Mouse (Mus musculus) heart, embryonic 11.5 days (tissue): ENCODE measurements around the gene Adamts17. TPM values are rescaled to one million over a fixed set of nuclear protein-coding genes. Genes with fewer than 3 reads are reported as not detected.

Experiments used
- ATAC-seq: fragments of 200-750 bp; cut with Nextera tagmentation; replicated peaks from 2 replicates; pipeline ENCODE4 v1.8.0; 2017; ENCODE audit warnings: moderate library complexity; ENCODE audit not compliant: insufficient number of reproducible peaks, low FRiP score, low TSS enrichment
- H3K27ac ChIP-seq: fragments of 300-500 bp; sonication (generic); 2 replicates; pipeline ENCODE4 v1.5.1; 2014; ENCODE audit warnings: mild to moderate bottlenecking, low read depth, low read length
- H3K27me3 ChIP-seq: fragments of 300-500 bp; sonication (generic); 2 replicates; pipeline ENCODE4 v1.6.1; 2014; ENCODE audit warnings: mild to moderate bottlenecking, low read length, mixed read lengths; ENCODE audit not compliant: control insufficient read depth, insufficient read depth
- H3K36me3 ChIP-seq: fragments of 300-500 bp; sonication (generic); 2 replicates; pipeline ENCODE4 v1.6.1; 2014; ENCODE audit warnings: mild to moderate bottlenecking, low read length, moderate library complexity, mixed read lengths; ENCODE audit not compliant: control insufficient read depth, insufficient read depth
- H3K4me1 ChIP-seq: fragments of 300-500 bp; sonication (generic); 2 replicates; pipeline ENCODE4 v1.6.1; 2014; ENCODE audit warnings: low read length; ENCODE audit not compliant: control insufficient read depth, insufficient read depth
- H3K4me2 ChIP-seq: fragments of 300-500 bp; sonication (generic); 2 replicates; pipeline ENCODE4 v1.6.1; 2014; ENCODE audit warnings: mild to moderate bottlenecking, moderate library complexity
- H3K4me3 ChIP-seq: fragments of 300-500 bp; sonication (generic); 2 replicates; pipeline ENCODE4 v1.5.1; 2014; ENCODE audit warnings: low read depth, low read length
- H3K9ac ChIP-seq: fragments of 300-500 bp; sonication (generic); 2 replicates; pipeline ENCODE4 v1.6.1; 2014; ENCODE audit warnings: mild to moderate bottlenecking, low read depth, low read length, moderate library complexity
- H3K9me3 ChIP-seq: fragments of 300-500 bp; sonication (generic); replicated peaks from 2 replicates; pipeline ENCODE4 v1.6.1; 2016; ENCODE audit warnings: low read length; ENCODE audit not compliant: control insufficient read depth
- WGBS: fragments of 180-500 bp; shearing (Covaris S2); extraction: QIAGEN DNeasy Blood & Tissue Kit; methylation state at CpG from one replicate; pipeline ENCODE4 v1.1.7; 2014; ENCODE audit not compliant: insufficient replicate concordance; 5-methylcytosine and 5-hydroxymethylcytosine counted together
- polyA plus RNA-seq: library from polyadenylated mRNA; unstranded; fragments of >200 nt; fragmentation: Nextera tagmentation; extraction: Ambion mirVana; gene quantifications from 2 replicates; pipeline ENCODE4 v1.2.1, GENCODE M21; 2014

Adamts17 gene
- polyA plus RNA-seq, 1 experiment from 2014 or later = 2.8 TPM

DNA sequence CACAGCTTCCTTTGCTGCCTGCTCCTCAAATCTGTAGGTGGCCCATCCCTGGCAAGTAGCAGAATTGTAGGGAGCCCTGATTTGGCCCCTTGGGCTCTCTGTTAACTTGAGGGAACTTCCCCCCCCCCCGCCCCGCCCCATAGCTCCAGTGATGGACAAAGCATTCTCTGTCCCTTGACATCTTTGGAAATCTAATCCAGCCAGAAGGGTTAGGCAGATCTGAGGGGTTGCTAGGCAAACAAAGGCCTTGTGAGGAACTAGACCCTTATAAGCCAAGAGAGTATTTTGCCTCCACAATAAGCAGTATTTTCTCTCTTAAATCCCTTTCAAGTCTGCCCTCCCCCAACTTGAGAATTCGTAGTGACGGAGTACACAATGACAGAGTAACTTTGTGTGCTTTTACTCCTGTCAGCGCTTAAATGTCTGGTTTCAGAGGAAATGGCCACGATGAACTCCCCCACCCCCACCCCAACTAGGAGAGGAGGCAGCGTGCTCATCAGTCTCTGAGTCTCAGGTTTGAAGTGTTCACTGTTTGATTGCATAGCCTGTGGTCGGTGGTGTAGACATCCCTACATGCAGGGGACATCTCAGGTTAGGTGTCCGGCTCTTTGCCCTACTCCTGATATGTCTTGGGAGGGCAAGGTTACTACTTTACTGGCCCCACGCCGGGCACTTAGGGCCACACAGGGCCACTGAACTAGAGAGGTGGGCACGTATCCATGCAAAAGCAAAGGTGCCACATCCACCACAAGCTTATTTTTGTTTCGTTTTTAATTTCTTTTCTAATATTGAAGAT, 99.7 kb downstream of the Adamts17 start:
- Histone ChIP-seq H3K36me3 (no peaks in the 10 kb centered on the region), H3K9ac (no peak overlapping the region), H3K4me1 (peaks cover 31% of the 10 kb centered on the region), H3K27me3 (no peaks in the 10 kb centered on the region), H3K27ac (no peak overlapping the region), H3K4me3 (no peak overlapping the region), H3K9me3 (no peaks in the 10 kb centered on the region), H3K4me2 (no peak overlapping the region)
- ATAC-seq = no peak
- WGBS = 65% methylated on average over 13 of the region's 13 CpGs

DNA sequence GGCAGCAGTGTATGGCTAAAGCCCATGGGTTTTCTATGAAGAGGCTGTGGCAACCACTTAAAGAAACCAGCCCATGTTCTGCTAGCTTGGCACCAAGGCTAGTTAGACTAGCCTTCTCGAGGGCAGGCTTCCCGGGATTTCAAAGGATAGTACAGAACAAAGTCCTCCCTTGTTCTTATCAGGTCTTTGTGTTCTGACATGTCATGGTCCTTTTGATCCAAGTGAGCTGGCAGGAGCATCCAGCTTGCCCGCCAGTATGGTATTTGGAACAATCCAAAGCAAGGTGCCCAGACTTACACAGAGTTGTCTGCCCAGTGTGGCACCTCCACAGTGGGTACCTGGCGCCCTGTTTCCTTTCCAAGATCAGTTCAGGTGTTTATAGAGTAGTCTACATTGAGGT, 101.2 kb downstream of the Adamts17 start:
- H3K27ac ChIP-seq = no peak overlapping the region
- no peaks in the 10 kb centered on the region for H3K36me3 ChIP-seq
- no peak overlapping the region for H3K4me3 ChIP-seq
- H3K4me2 ChIP-seq = no peak overlapping the region
- WGBS = 67% methylated on average over 4 of the region's 4 CpGs
- no peaks in the 10 kb centered on the region for H3K27me3 ChIP-seq
- no peaks in the 10 kb centered on the region for H3K9me3 ChIP-seq
- ATAC-seq = no peak
- H3K9ac ChIP-seq = no peak overlapping the region
- peaks cover 16% of the 10 kb centered on the region for H3K4me1 ChIP-seq

DNA sequence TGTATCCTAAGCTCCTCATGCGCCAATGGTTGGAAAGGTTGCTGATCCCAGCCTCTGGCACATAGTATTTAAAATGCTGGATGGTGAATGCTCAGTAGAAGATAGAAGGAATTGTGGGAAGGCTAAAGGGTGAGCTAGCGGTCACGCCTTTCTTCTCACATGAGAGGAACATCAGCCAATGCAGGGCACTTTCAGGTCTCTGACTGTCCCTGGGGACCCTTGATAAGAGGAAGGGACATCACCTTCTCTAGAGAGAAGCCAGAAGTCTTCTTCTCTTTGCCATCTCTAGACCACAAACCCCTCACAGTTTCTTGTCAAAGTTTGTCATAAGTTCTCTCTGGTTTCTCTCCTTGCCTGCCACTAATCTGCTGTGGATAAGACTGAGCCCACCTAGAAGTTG, 109.5 kb downstream of the Adamts17 start:
- H3K27ac ChIP-seq = no peak overlapping the region
- 90% methylated on average over 3 of the region's 3 CpGs for WGBS

DNA sequence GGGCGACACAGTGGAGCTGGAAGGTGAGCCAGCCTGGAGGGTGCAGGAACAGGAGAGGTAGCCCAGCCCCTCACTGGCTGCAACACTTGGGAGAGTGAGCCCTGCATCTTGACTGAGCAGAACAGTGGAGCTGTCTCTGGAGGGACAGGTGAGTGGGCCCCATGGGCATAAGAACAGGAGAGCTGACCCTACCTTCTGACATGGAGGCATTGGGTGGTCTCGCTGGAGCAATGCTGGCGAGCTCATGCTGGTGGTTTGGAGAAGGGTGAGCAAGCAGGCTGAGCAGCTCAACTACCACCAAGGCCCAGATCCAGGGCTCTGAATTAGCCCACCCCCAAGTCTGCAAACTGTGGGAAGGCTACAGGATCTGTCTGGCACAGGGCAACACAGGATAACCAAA, 113.4 kb downstream of the Adamts17 start:
- H3K27ac ChIP-seq = no peak overlapping the region
- no peaks in the 10 kb centered on the region for H3K9me3 ChIP-seq
- no peak overlapping the region for H3K4me3 ChIP-seq
- no peak for ATAC-seq
- H3K4me1 ChIP-seq = peaks cover 19% of the 10 kb centered on the region
- no peaks in the 10 kb centered on the region for H3K27me3 ChIP-seq
- H3K36me3 ChIP-seq = no peaks in the 10 kb centered on the region
- H3K4me2 ChIP-seq = no peak overlapping the region
- H3K9ac ChIP-seq = no peak overlapping the region
- 76% methylated on average over 3 of the region's 3 CpGs for WGBS

More for the DNA sequence above, 109.5 kb downstream of the Adamts17 start:
- no peaks in the 10 kb centered on the region for H3K36me3 ChIP-seq
- H3K27me3 ChIP-seq = no peaks in the 10 kb centered on the region
- no peak overlapping the region for H3K4me2 ChIP-seq
- H3K4me3 ChIP-seq = no peak overlapping the region
- no peak for ATAC-seq
- H3K9me3 ChIP-seq = no peaks in the 10 kb centered on the region
- H3K4me1 ChIP-seq = no peaks in the 10 kb centered on the region
- H3K9ac ChIP-seq = no peak overlapping the region

DNA sequence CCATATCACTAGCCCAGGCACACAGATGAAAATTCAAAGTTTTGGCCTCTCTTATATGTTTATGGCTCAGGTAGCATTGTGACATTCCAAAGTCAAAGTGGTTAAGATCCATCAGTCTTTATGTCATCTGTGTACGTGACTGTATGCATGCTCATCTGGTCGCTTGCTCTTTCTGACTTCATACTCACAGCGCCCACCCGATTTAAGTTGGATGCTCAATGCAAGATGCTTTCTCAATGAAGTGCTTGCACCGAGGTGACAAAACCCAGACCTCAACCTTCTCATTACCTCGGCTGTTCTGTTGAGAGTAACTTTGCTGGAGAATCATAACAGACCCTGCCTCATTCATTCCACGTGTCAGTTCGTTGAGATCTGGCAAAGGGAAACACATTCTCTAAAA, 114.5 kb downstream of the Adamts17 start:
- H3K36me3 ChIP-seq = no peaks in the 10 kb centered on the region
- no peak for ATAC-seq
- no peaks in the 10 kb centered on the region for H3K27me3 ChIP-seq
- H3K4me2 ChIP-seq = no peak overlapping the region
- 0 out of 2 replicates have a peak overlapping the region, but pooled peaks have one; percentile 90 for H3K27ac ChIP-seq
- peaks cover 19% of the 10 kb centered on the region for H3K4me1 ChIP-seq
- WGBS = 42% methylated on average over 8 of the region's 8 CpGs
- no peak overlapping the region for H3K9ac ChIP-seq
- H3K4me3 ChIP-seq = no peak overlapping the region
- no peaks in the 10 kb centered on the region for H3K9me3 ChIP-seq

DNA sequence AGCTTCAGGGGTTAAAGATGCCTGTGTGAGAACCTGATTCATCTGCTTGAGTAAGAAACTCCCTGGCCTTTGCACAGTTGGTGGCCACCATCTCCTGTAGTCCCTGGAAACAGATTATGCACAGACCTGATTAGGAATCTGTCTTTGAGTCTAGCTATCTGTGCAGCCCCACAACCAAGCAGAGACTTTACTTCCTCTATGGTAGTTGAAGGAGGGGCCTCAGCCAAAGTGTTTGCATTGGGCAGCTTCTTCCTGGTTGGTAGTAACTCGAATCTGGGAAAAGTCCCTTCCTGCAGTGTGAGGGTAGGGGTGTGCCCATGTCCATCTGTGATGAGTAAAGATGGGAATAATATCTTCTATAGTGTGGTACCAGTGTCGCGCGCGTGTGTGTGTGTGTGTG, 115.2 kb downstream of the Adamts17 start:
- Histone ChIP-seq H3K27ac (peak overlapping the region; percentile 90), H3K36me3 (no peaks in the 10 kb centered on the region), H3K4me3 (no peak overlapping the region), H3K4me2 (no peak overlapping the region), H3K9me3 (no peaks in the 10 kb centered on the region), H3K9ac (no peak overlapping the region), H3K27me3 (no peaks in the 10 kb centered on the region), H3K4me1 (peaks cover 19% of the 10 kb centered on the region)
- 74% methylated on average over 5 of the region's 5 CpGs for WGBS
- ATAC-seq = no peak

DNA sequence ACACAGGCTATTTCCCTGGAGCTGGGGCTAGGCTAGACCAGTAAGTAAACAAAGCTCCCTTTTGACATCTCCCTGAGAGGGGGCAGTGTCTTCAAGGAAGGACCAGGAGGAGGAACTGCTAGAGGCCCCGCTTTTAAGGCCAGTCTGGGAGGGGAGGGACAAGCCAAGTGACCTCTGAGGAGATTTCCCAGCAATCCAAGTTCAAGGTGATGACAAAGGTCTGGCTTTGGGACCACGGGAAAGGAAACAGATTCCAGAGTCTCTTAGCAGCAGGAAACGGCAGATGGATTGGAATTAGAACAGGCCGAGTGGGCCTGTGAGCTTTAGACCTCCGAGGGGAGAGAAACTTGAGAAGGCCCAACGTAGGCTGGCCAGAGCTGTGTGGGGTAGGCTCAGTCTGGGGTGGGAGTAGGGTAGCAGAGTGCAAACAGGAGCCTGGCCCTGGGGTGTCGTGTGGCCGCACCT, 116.0 kb downstream of the Adamts17 start:
- Histone ChIP-seq H3K4me3 (no peak overlapping the region), H3K36me3 (no peaks in the 10 kb centered on the region), H3K9me3 (no peaks in the 10 kb centered on the region), H3K4me2 (no peak overlapping the region), H3K9ac (no peak overlapping the region), H3K27ac (peak overlapping the region; percentile 90), H3K27me3 (no peaks in the 10 kb centered on the region), H3K4me1 (peaks cover 19% of the 10 kb centered on the region)
- ATAC-seq = peak; percentile 76
- 12% methylated on average over 8 of the region's 8 CpGs for WGBS

DNA sequence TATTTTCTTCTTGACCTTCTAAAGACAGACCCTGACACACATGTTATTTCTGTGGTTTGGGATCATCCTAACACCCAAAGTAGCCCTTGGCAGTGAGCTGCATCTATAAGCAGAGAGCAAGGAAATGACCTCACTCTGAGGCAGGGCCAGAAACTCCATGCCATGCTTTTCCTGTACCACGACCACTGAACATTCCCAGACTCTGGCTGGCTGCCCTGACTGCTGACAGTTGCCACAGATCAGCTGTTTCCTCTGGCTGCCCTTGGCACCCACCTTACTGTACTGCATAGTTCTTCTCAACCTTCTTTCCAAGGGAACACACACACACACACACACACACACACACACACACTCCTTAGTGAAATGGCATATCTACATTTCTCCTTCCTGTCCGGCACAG, 116.4 kb downstream of the Adamts17 start:
- Histone ChIP-seq H3K9me3 (no peaks in the 10 kb centered on the region), H3K4me1 (peaks cover 19% of the 10 kb centered on the region), H3K4me2 (no peak overlapping the region), H3K4me3 (no peak overlapping the region), H3K27me3 (no peaks in the 10 kb centered on the region), H3K9ac (no peak overlapping the region), H3K27ac (peak overlapping the region; percentile 90), H3K36me3 (no peaks in the 10 kb centered on the region)
- 28% methylated on average over 2 of the region's 2 CpGs for WGBS
- ATAC-seq = peak; percentile 59

DNA sequence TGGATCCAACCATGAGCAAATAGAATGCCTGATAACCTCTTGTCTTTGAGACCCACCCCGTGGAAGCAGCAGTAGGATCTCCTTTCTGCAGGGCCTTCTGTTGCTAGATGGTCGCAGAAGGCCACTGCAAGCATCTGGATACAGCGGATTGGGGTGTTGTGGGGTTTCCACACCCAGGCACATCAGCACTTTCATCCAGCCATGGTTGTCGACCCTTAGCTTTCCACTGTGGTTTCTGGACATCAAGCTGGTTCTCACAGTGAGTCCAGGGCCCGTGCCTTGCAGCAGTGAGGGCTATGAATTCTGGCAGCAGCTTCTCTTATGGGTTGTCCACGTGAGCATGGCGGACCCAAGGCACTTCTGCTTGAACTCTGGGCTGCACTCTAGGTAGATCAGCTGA, 118.2 kb downstream of the Adamts17 start:
- no peak for ATAC-seq
- H3K9ac ChIP-seq = no peak overlapping the region
- no peak overlapping the region for H3K27ac ChIP-seq
- H3K4me3 ChIP-seq = no peak overlapping the region
- H3K9me3 ChIP-seq = no peaks in the 10 kb centered on the region
- H3K4me2 ChIP-seq = no peak overlapping the region
- WGBS = 82% methylated on average over 7 of the region's 7 CpGs
- no peaks in the 10 kb centered on the region for H3K36me3 ChIP-seq
- no peaks in the 10 kb centered on the region for H3K27me3 ChIP-seq
- H3K4me1 ChIP-seq = peaks cover 19% of the 10 kb centered on the region
